Mouse (Mus musculus): Measurements from ENCODE around the gene Hist1h2ag. TPM values are rescaled to one million over a fixed set of nuclear protein-coding genes. Genes with fewer than 3 reads are reported as not detected.
A peak's percentile ranks its signal among the peaks of the same experiment; 100 is the strongest.

Hist1h2ag gene
- polyA plus RNA-seq, 1 experiment from 2014 or later, result 25.3 TPM

DNA sequence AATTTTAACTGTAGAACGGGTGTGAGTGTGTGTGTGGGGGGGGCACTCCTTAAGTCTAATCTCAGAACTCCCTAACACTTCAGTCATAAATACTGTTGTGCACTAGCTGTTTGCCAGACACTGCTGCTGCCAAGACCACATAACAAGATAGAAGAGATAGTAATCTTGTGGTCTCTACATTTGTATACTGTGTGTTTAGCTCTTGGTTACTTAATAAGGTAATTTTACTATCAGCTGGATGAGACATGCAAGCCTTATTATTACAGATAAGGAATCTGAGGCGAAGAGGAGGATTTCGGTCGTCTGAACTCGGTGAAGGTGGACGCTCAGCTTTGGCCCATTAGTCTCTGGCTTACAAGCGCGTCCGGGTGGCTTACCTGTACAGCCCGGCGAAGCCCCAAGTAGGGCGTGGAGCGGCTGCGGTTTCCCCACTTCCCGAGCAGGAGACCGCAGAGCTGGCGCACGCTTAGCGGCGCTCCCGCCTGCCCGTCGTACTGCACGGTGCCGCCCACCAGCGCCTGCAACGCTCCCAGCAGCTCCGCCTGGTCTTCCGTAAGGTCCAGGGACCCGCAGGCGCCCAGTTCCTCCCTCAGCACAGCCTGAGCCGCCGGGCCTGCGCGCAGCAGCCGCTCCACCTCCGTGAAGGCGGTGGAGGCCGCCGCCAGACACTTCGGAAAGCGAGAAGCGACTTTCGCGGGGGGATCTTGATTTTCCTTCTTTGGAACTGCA lies 37.0 kb downstream of the Hist1h2ag start:
- Histone ChIP-seq H3K9me3 (replicated peaks; ENCODE audit: control insufficient read depth, low read length) (no peaks in the 10 kb centered on the region), H3K4me1 (ENCODE audit: control insufficient read depth, insufficient read depth, low read length) (peaks cover 12% of the 10 kb centered on the region; the same call in 1 of the 2 replicates), H3K27ac (ENCODE audit: low read length) (0 out of 2 replicates have a peak overlapping the region, but pooled peaks have one; percentile 2), H3K4me3 (replicated peaks; ENCODE audit: low read length) (peak overlapping the region; percentile 61), H3K27me3 (ENCODE audit: control insufficient read depth, insufficient read depth, low read length) (peaks cover 93% of the 10 kb centered on the region), H3K9ac (ENCODE audit: low read length) (peak overlapping the region; percentile 63), H3K4me2 (ENCODE audit: low read depth, low read length) (peak overlapping the region; percentile 86), H3K36me3 (ENCODE audit: control insufficient read depth, insufficient read depth, low read length) (no peaks in the 10 kb centered on the region)
- ATAC-seq (ENCODE audit: insufficient read depth, low FRiP score), result peak; percentile 91
- WGBS, result under 1% methylated on average over 45 of the region's 45 CpGs

DNA sequence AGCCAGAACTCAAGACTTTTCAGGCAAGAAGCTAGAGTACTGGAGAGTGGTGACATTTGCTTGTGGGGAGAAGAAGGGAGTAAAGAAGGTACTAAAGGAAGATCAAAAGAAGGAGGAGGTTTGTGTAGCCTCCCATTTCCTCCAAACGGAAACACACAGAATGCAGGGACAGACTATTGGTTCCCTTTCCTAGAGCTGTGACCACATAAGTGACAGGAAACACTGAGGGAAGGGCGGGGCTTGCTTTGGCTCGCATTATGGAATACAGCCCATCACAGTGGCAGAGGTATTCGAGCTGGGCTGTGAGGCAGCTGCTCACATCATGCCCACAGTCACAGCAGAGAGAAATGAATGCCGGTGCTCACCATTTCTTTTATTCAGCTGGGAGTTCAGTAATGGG lies 40.9 kb downstream of the Hist1h2ag start:
- ATAC-seq (ENCODE audit: insufficient read depth, low FRiP score), result no peak
- no peak overlapping the region for H3K9ac ChIP-seq (ENCODE audit: low read length)
- peaks cover 9% of the 10 kb centered on the region; the same call in 1 of the 2 replicates for H3K4me1 ChIP-seq (ENCODE audit: control insufficient read depth, insufficient read depth, low read length)
- H3K9me3 ChIP-seq (replicated peaks; ENCODE audit: control insufficient read depth, low read length), result no peaks in the 10 kb centered on the region
- no peak overlapping the region for H3K27ac ChIP-seq (ENCODE audit: low read length)
- H3K36me3 ChIP-seq (ENCODE audit: control insufficient read depth, insufficient read depth, low read length), result no peaks in the 10 kb centered on the region
- peak overlapping the region; percentile 27; the same call in 1 of the 2 replicates for H3K4me2 ChIP-seq (ENCODE audit: low read depth, low read length)
- 21% methylated on average over 5 of the region's 5 CpGs for WGBS
- H3K27me3 ChIP-seq (ENCODE audit: control insufficient read depth, insufficient read depth, low read length), result peaks cover 91% of the 10 kb centered on the region
- H3K4me3 ChIP-seq (replicated peaks; ENCODE audit: low read length), result no peak overlapping the region

DNA sequence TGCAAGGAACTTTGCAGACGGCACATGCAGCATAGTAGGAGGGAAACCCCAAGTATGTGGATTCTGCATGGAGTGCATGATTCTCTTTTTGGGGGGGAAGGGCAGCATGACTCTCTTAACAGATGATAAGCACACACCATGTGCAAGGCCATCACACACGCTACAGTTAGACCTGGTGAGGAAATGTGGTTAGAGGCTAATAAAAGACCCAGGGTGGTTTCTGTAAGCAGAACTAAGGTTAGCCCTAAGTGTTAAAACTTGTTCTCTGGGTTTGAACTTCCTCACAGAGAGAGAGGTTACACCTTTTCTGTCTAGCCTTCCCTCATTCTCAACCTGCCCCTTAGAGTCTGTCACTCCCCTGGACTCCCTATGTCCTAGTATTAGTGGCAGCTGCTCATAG lies 41.4 kb downstream of the Hist1h2ag start:
- H3K4me1 ChIP-seq (ENCODE audit: control insufficient read depth, insufficient read depth, low read length), result peaks cover 6% of the 10 kb centered on the region; the same call in 1 of the 2 replicates
- 69% methylated on average over 2 of the region's 2 CpGs for whole genome bisulfite sequencing

DNA sequence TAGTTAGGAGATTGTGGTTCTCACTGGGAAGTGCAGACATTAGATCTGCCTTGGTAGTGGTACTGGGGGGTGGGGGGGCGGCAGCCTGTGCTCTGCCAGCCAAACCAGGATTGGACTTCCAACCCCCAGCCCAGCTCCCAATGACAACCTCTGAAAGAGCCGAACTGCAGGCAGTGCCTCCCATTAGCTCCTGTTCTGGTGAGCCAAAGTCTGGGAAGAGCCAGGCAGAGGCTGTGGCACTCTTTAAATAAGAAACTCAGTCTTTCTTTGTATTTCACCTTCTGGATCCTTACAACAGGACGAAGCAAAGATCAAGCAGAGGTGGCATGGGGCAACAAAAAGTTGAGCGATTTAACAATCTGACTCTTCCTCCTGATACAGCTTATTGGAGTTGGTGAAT lies 43.6 kb downstream of the Hist1h2ag start:
- Histone ChIP-seq H3K4me2 (ENCODE audit: low read depth, low read length) (no peak overlapping the region), H3K27ac (ENCODE audit: low read length) (no peak overlapping the region), H3K9ac (ENCODE audit: low read length) (no peak overlapping the region), H3K27me3 (ENCODE audit: control insufficient read depth, insufficient read depth, low read length) (peaks cover 90% of the 10 kb centered on the region), H3K4me1 (ENCODE audit: control insufficient read depth, insufficient read depth, low read length) (peaks cover 12% of the 10 kb centered on the region; the same call in 1 of the 2 replicates), H3K36me3 (ENCODE audit: control insufficient read depth, insufficient read depth, low read length) (no peaks in the 10 kb centered on the region), H3K9me3 (replicated peaks; ENCODE audit: control insufficient read depth, low read length) (no peaks in the 10 kb centered on the region), H3K4me3 (replicated peaks; ENCODE audit: low read length) (no peak overlapping the region)
- WGBS, result 33% methylated on average over 4 of the region's 4 CpGs
- no peak for ATAC-seq (ENCODE audit: insufficient read depth, low FRiP score)

More for the DNA sequence above, 41.4 kb downstream of the Hist1h2ag start:
- Histone ChIP-seq H3K36me3 (ENCODE audit: control insufficient read depth, insufficient read depth, low read length) (no peaks in the 10 kb centered on the region), H3K4me2 (ENCODE audit: low read depth, low read length) (peak overlapping the region; percentile 27; the same call in 1 of the 2 replicates), H3K27me3 (ENCODE audit: control insufficient read depth, insufficient read depth, low read length) (peaks cover 91% of the 10 kb centered on the region), H3K9me3 (replicated peaks; ENCODE audit: control insufficient read depth, low read length) (no peaks in the 10 kb centered on the region), H3K4me3 (replicated peaks; ENCODE audit: low read length) (no peak overlapping the region), H3K9ac (ENCODE audit: low read length) (no peak overlapping the region), H3K27ac (ENCODE audit: low read length) (no peak overlapping the region)
- ATAC-seq (ENCODE audit: insufficient read depth, low FRiP score), result no peak

DNA sequence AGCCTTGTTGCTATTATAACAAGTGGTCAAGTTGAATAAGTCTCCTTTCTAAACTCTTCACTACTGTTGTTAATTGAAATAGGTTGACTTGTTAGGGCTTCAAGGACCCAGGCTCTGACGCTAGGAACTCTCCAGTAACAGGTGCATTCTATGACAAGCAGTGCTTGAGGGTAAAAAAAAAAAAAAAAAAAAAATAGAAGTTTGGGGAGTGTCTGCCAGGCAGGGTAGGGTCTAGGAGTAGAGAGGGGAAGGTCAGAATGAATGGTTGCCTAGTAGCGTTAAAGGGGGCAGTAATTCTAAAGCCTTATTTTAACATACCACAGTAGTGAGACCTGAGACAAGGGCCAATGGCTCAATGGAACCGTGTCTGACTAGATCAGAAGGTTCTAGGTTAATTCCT lies 44.3 kb downstream of the Hist1h2ag start:
- Histone ChIP-seq H3K9ac (ENCODE audit: low read length) (no peak overlapping the region), H3K9me3 (replicated peaks; ENCODE audit: control insufficient read depth, low read length) (no peaks in the 10 kb centered on the region), H3K4me3 (replicated peaks; ENCODE audit: low read length) (no peak overlapping the region), H3K36me3 (ENCODE audit: control insufficient read depth, insufficient read depth, low read length) (no peaks in the 10 kb centered on the region), H3K27me3 (ENCODE audit: control insufficient read depth, insufficient read depth, low read length) (peaks cover 89% of the 10 kb centered on the region), H3K27ac (ENCODE audit: low read length) (no peak overlapping the region), H3K4me1 (ENCODE audit: control insufficient read depth, insufficient read depth, low read length) (peaks cover 12% of the 10 kb centered on the region; the same call in 1 of the 2 replicates), H3K4me2 (ENCODE audit: low read depth, low read length) (no peak overlapping the region)
- 25% methylated on average over 3 of the region's 3 CpGs for WGBS
- ATAC-seq (ENCODE audit: insufficient read depth, low FRiP score), result no peak

DNA sequence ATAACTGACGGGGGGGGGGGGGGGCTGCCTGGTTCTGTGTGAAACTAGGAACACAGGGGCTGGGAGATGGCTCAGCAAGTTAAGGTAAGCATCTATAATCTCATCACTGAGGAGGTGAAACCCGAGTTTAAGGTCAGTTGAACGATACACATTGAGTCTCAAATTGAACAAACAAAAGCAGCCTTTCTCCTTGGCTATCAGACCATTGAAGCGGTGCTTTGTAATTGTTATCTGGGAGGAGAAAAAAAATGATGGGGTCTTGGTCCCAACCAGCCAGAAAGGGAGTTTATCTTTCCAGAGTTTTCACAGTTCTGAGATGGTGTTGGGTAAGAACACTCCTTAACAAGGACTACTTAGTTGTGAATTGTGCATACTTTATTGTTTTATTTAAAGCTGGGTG lies 44.9 kb downstream of the Hist1h2ag start:
- no peak overlapping the region for H3K4me3 ChIP-seq (replicated peaks; ENCODE audit: low read length)

DNA sequence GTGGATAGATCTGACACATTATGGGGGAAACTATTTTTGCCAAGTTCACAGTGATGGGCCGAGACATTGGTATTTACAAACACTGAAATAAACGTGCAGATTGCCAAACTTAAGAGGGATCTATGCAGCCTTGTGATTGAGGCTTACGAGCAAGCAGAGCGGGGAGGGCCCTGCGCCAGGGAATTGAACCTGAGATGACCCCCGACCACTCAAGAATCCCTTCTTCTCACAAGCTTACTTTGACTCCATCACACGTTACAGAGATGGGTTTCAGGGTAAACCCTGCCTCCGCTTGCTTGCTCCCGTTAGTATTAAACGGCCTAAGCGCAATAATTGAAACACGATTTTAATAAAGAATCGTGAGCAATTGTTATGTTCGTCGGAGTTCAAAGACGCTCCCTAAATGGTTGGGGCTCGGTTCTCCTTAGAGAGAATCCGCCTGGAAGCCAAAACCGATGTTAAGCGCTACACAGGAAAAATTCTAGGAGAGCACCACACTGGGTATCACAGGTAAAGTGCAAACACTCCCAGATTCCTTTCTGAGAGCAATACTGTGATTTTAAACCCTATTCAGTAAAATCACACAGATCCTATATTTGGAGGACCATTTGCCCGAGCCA lies 45.4 kb downstream of the Hist1h2ag start:
- WGBS, result 2% methylated on average over 21 of the region's 21 CpGs
- Histone ChIP-seq H3K4me1 (ENCODE audit: control insufficient read depth, insufficient read depth, low read length) (peaks cover 12% of the 10 kb centered on the region; the same call in 1 of the 2 replicates), H3K9me3 (replicated peaks; ENCODE audit: control insufficient read depth, low read length) (no peaks in the 10 kb centered on the region), H3K4me2 (ENCODE audit: low read depth, low read length) (peak overlapping the region; percentile 70), H3K27ac (ENCODE audit: low read length) (no peak overlapping the region), H3K4me3 (replicated peaks; ENCODE audit: low read length) (peak overlapping the region; percentile 30), H3K27me3 (ENCODE audit: control insufficient read depth, insufficient read depth, low read length) (peaks cover 78% of the 10 kb centered on the region), H3K36me3 (ENCODE audit: control insufficient read depth, insufficient read depth, low read length) (no peaks in the 10 kb centered on the region), H3K9ac (ENCODE audit: low read length) (no peak overlapping the region)
- no peak for ATAC-seq (ENCODE audit: insufficient read depth, low FRiP score)

More for the DNA sequence above, 44.9 kb downstream of the Hist1h2ag start:
- Histone ChIP-seq H3K27me3 (ENCODE audit: control insufficient read depth, insufficient read depth, low read length) (peaks cover 83% of the 10 kb centered on the region), H3K36me3 (ENCODE audit: control insufficient read depth, insufficient read depth, low read length) (no peaks in the 10 kb centered on the region), H3K27ac (ENCODE audit: low read length) (no peak overlapping the region), H3K4me2 (ENCODE audit: low read depth, low read length) (no peak overlapping the region), H3K9me3 (replicated peaks; ENCODE audit: control insufficient read depth, low read length) (no peaks in the 10 kb centered on the region), H3K4me1 (ENCODE audit: control insufficient read depth, insufficient read depth, low read length) (peaks cover 12% of the 10 kb centered on the region; the same call in 1 of the 2 replicates), H3K9ac (ENCODE audit: low read length) (no peak overlapping the region)
- WGBS, result 11% methylated on average over 4 of the region's 4 CpGs
- ATAC-seq (ENCODE audit: insufficient read depth, low FRiP score), result no peak

DNA sequence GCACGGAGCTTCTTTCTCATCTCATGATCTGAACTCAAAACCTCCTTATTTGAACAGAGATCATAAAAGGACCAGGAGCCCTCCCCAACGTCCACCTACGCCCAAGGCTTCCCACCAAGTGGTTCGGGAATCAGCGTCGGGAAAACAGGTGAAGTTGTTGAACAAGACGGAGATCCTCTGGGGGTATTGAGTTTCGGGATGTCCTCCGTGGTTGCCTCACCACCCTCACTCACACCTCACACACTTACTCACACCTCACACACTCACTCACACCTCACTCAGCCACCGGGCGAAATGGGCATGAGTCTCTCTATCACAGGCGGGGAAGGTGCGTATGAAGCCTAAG lies 45.9 kb downstream of the Hist1h2ag start:
- peak overlapping the region; percentile 70 for H3K4me2 ChIP-seq (ENCODE audit: low read depth, low read length)
- no peaks in the 10 kb centered on the region for H3K9me3 ChIP-seq (replicated peaks; ENCODE audit: control insufficient read depth, low read length)
- no peak for ATAC-seq (ENCODE audit: insufficient read depth, low FRiP score)
- H3K27ac ChIP-seq (ENCODE audit: low read length), result no peak overlapping the region
- H3K9ac ChIP-seq (ENCODE audit: low read length), result no peak overlapping the region
- 3% methylated on average over 13 of the region's 13 CpGs for WGBS
- H3K4me1 ChIP-seq (ENCODE audit: control insufficient read depth, insufficient read depth, low read length), result peaks cover 12% of the 10 kb centered on the region; the same call in 1 of the 2 replicates
- H3K27me3 ChIP-seq (ENCODE audit: control insufficient read depth, insufficient read depth, low read length), result peaks cover 75% of the 10 kb centered on the region
- H3K4me3 ChIP-seq (replicated peaks; ENCODE audit: low read length), result peak overlapping the region; percentile 30
- H3K36me3 ChIP-seq (ENCODE audit: control insufficient read depth, insufficient read depth, low read length), result no peaks in the 10 kb centered on the region

All from stomach, embryonic 16.5 days (tissue).